Mouse (Mus musculus) heart, embryonic 11.5 days (tissue): Measurements from ENCODE around the gene Prkar2b. TPM values are rescaled to one million over a fixed set of nuclear protein-coding genes. Genes with fewer than 3 reads are reported as not detected.

ENCODE experiments used
- ATAC-seq: fragments of 200-750 bp; cut with Nextera tagmentation; replicated peaks from 2 replicates; pipeline ENCODE4 v1.8.0; 2017; ENCODE audit warnings: moderate library complexity; ENCODE audit not compliant: insufficient number of reproducible peaks, low FRiP score, low TSS enrichment
- H3K27ac ChIP-seq: fragments of 300-500 bp; sonication (generic); 2 replicates; pipeline ENCODE4 v1.5.1; 2014; ENCODE audit warnings: mild to moderate bottlenecking, low read depth, low read length
- H3K27me3 ChIP-seq: fragments of 300-500 bp; sonication (generic); 2 replicates; pipeline ENCODE4 v1.6.1; 2014; ENCODE audit warnings: mild to moderate bottlenecking, low read length, mixed read lengths; ENCODE audit not compliant: control insufficient read depth, insufficient read depth
- H3K36me3 ChIP-seq: fragments of 300-500 bp; sonication (generic); 2 replicates; pipeline ENCODE4 v1.6.1; 2014; ENCODE audit warnings: mild to moderate bottlenecking, low read length, moderate library complexity, mixed read lengths; ENCODE audit not compliant: control insufficient read depth, insufficient read depth
- H3K4me1 ChIP-seq: fragments of 300-500 bp; sonication (generic); 2 replicates; pipeline ENCODE4 v1.6.1; 2014; ENCODE audit warnings: low read length; ENCODE audit not compliant: control insufficient read depth, insufficient read depth
- H3K4me2 ChIP-seq: fragments of 300-500 bp; sonication (generic); 2 replicates; pipeline ENCODE4 v1.6.1; 2014; ENCODE audit warnings: mild to moderate bottlenecking, moderate library complexity
- H3K4me3 ChIP-seq: fragments of 300-500 bp; sonication (generic); 2 replicates; pipeline ENCODE4 v1.5.1; 2014; ENCODE audit warnings: low read depth, low read length
- H3K9ac ChIP-seq: fragments of 300-500 bp; sonication (generic); 2 replicates; pipeline ENCODE4 v1.6.1; 2014; ENCODE audit warnings: mild to moderate bottlenecking, low read depth, low read length, moderate library complexity
- H3K9me3 ChIP-seq: fragments of 300-500 bp; sonication (generic); replicated peaks from 2 replicates; pipeline ENCODE4 v1.6.1; 2016; ENCODE audit warnings: low read length; ENCODE audit not compliant: control insufficient read depth
- WGBS: fragments of 180-500 bp; shearing (Covaris S2); extraction: QIAGEN DNeasy Blood & Tissue Kit; methylation state at CpG from one replicate; pipeline ENCODE4 v1.1.7; 2014; ENCODE audit not compliant: insufficient replicate concordance; 5-methylcytosine and 5-hydroxymethylcytosine counted together
- polyA plus RNA-seq: library from polyadenylated mRNA; unstranded; fragments of >200 nt; fragmentation: Nextera tagmentation; extraction: Ambion mirVana; gene quantifications from 2 replicates; pipeline ENCODE4 v1.2.1, GENCODE M21; 2014

The Prkar2b gene
- polyA plus RNA-seq, 1 experiment from 2014 or later: 20.6 TPM

GRCm38 (mm10) chr12:31976544-31976943 lies 84.6 kb downstream of the Prkar2b start:
- H3K27ac ChIP-seq: no peak overlapping the region
- no peak overlapping the region for H3K4me3 ChIP-seq

GRCm38 (mm10) chr12:31973473-31974172 lies 87.5 kb downstream of the Prkar2b start:
- H3K9me3 ChIP-seq: no peaks in the 10 kb centered on the region
- 52% methylated on average over 13 of the region's 13 CpGs for WGBS

More at GRCm38 (mm10) chr12:31976544-31976943, 84.6 kb downstream of the Prkar2b start:
- Histone ChIP-seq H3K4me1 (no peaks in the 10 kb centered on the region), H3K9ac (no peak overlapping the region), H3K4me2 (no peak overlapping the region), H3K9me3 (no peaks in the 10 kb centered on the region), H3K27me3 (no peaks in the 10 kb centered on the region), H3K36me3 (no peaks in the 10 kb centered on the region)
- 52% methylated on average over 7 of the region's 7 CpGs for WGBS
- no peak for ATAC-seq

GRCm38 (mm10) chr12:31971547-31971946 lies 89.5 kb downstream of the Prkar2b start:
- no peak for ATAC-seq
- WGBS: 89% methylated on average over 8 of the region's 8 CpGs

More at GRCm38 (mm10) chr12:31973473-31974172, 87.5 kb downstream of the Prkar2b start:
- peak; percentile 92 for ATAC-seq
- Histone ChIP-seq H3K4me1 (no peaks in the 10 kb centered on the region), H3K27ac (no peak overlapping the region), H3K36me3 (no peaks in the 10 kb centered on the region), H3K9ac (no peak overlapping the region), H3K4me2 (no peak overlapping the region), H3K27me3 (no peaks in the 10 kb centered on the region), H3K4me3 (no peak overlapping the region)

DNA sequence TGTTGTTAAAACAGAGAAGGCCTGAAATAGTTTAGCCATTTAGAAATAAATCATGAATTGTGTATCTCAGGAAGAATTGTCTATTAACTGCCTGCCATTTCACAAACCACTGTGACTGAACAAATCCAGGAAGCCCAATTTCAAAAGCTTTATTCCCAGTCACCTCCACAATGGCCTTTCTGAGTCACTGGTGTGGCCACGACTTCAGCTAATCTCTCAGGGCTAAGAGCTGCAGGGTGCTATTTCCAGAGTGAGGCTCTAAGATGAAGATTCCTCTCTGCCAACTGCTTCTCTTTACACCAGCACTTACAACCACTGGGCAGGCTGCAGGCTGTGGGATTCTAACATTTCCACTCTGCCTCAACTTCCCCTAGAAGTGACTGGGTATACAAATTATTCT lies 92.0 kb downstream of the Prkar2b start:
- no peaks in the 10 kb centered on the region for H3K4me1 ChIP-seq
- no peaks in the 10 kb centered on the region for H3K36me3 ChIP-seq
- no peaks in the 10 kb centered on the region for H3K27me3 ChIP-seq
- H3K9ac ChIP-seq: no peak overlapping the region
- H3K4me3 ChIP-seq: no peak overlapping the region
- H3K27ac ChIP-seq: no peak overlapping the region
- WGBS: 14% methylated on average over 1 of the region's 1 CpGs
- ATAC-seq: no peak
- H3K9me3 ChIP-seq: no peaks in the 10 kb centered on the region
- no peak overlapping the region for H3K4me2 ChIP-seq

More at GRCm38 (mm10) chr12:31971547-31971946, 89.5 kb downstream of the Prkar2b start:
- H3K36me3 ChIP-seq: no peaks in the 10 kb centered on the region
- H3K9me3 ChIP-seq: no peaks in the 10 kb centered on the region
- H3K27ac ChIP-seq: no peak overlapping the region
- H3K9ac ChIP-seq: no peak overlapping the region
- H3K27me3 ChIP-seq: no peaks in the 10 kb centered on the region
- no peaks in the 10 kb centered on the region for H3K4me1 ChIP-seq
- no peak overlapping the region for H3K4me2 ChIP-seq
- no peak overlapping the region for H3K4me3 ChIP-seq

DNA sequence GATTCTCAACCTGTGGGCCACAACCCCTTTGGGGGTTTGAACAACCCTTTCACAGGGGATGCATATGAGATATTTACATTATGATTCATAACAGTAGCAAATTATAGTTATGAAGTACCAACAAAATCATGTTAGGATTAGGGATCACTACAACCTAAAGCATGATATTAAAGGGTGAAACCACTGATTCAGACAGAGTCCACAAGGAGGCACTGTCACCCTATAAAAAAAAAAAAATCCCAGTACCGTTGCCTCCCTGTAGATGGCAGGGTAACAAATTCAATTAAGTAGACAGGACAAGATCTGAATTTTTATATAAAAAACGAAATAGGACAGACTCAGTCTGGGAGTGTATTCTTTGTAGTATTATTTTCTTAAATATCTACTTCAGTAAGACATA lies 93.6 kb downstream of the Prkar2b start:
- WGBS: 4% methylated on average over 2 of the region's 2 CpGs

DNA sequence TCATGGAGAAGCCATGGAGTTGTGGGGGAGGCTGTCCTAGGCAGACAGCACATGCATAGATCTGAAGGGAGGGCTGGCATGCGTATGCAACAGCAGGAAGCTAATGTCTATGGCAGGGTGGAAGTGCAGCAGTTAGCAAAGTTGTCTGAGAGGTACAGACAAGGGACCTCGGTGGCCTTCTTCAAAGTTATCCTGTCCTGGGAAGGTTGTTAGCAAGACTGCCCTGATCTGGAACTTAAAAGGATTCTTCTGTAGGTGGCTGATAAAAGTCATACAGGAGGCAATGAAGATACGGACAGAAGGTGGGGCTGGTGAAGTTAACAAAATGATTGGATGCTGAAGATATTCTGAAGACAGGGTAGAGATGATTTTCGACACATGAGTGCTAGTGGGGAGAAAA lies 94.7 kb downstream of the Prkar2b start:
- no peak overlapping the region for H3K27ac ChIP-seq
- no peak overlapping the region for H3K9ac ChIP-seq
- H3K9me3 ChIP-seq: no peaks in the 10 kb centered on the region
- no peak for ATAC-seq
- no peaks in the 10 kb centered on the region for H3K36me3 ChIP-seq
- no peaks in the 10 kb centered on the region for H3K27me3 ChIP-seq
- WGBS: 64% methylated on average over 4 of the region's 4 CpGs
- no peaks in the 10 kb centered on the region for H3K4me1 ChIP-seq
- H3K4me2 ChIP-seq: no peak overlapping the region
- H3K4me3 ChIP-seq: no peak overlapping the region

More for the DNA sequence above, 93.6 kb downstream of the Prkar2b start:
- H3K36me3 ChIP-seq: no peaks in the 10 kb centered on the region
- no peak overlapping the region for H3K9ac ChIP-seq
- no peak for ATAC-seq
- H3K9me3 ChIP-seq: no peaks in the 10 kb centered on the region
- H3K4me3 ChIP-seq: no peak overlapping the region
- H3K27me3 ChIP-seq: no peaks in the 10 kb centered on the region
- H3K4me1 ChIP-seq: no peaks in the 10 kb centered on the region
- H3K27ac ChIP-seq: no peak overlapping the region
- H3K4me2 ChIP-seq: no peak overlapping the region

- no peaks in the 10 kb centered on the region for H3K9me3 ChIP-seq
- no peaks in the 10 kb centered on the region for H3K27me3 ChIP-seq
- no peaks in the 10 kb centered on the region for H3K4me1 ChIP-seq
- no peaks in the 10 kb centered on the region for H3K36me3 ChIP-seq
- no peak overlapping the region for H3K27ac ChIP-seq
- no peak overlapping the region for H3K9ac ChIP-seq
- no peak overlapping the region for H3K4me2 ChIP-seq
- WGBS: 90% methylated on average over 12 of the region's 12 CpGs
- no peak for ATAC-seq
- no peak overlapping the region for H3K4me3 ChIP-seq
Measured at GRCm38 (mm10) chr12:31965517-31966212, 95.4 kb downstream of the Prkar2b start.

DNA sequence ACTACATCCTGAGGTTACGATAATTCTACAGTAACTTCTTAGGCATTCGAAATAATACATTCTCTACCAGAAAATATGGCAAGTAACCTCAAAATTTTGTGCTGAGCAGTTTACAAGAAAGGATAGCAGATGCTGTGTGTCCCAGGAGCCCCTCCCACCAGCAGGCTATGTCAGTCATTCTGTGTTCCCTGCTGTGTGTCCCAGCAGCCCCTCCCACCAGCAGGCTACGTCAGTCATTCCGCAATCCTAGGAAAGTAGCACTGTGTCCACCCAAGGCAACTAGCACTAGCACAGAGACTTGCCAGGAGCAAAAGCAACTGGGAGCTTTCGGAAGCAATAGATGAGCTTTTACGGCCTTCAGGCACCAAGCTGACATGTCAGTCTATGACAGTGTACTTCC lies 97.0 kb downstream of the Prkar2b start:
- H3K4me3 ChIP-seq: no peak overlapping the region
- 86% methylated on average over 6 of the region's 6 CpGs for WGBS
- H3K36me3 ChIP-seq: no peaks in the 10 kb centered on the region
- no peak overlapping the region for H3K27ac ChIP-seq
- H3K9me3 ChIP-seq: no peaks in the 10 kb centered on the region
- no peak overlapping the region for H3K9ac ChIP-seq
- H3K4me1 ChIP-seq: no peaks in the 10 kb centered on the region
- ATAC-seq: no peak
- H3K4me2 ChIP-seq: no peak overlapping the region
- H3K27me3 ChIP-seq: no peaks in the 10 kb centered on the region
